Mouse (Mus musculus) ovary, adult 18-20 months (tissue): Measurements from ENCODE around the gene Lama4.

Source experiments
- DNase-seq: peaks from one replicate; pipeline ENCODE4 v3.0.0; 2022; ENCODE audit warnings: low spot score, mixed read lengths

Gene Lama4

GRCm38 (mm10) chr10:38994719-38995450 is 29.6 kb downstream of the Lama4 start:
- no peak for DNase-seq

- no peak for DNase-seq
These were observed 30.6 kb downstream of the Lama4 start for GRCm38 (mm10) chr10:38995896-38996295.

- peak; percentile 37 for DNase-seq
These were observed 35.6 kb downstream of the Lama4 start for GRCm38 (mm10) chr10:39000951-39001350.

GRCm38 (mm10) chr10:39002521-39002920 is 37.2 kb downstream of the Lama4 start:
- no peak for DNase-seq

GRCm38 (mm10) chr10:39003520-39003919 is 38.2 kb downstream of the Lama4 start:
- DNase-seq = no peak

GRCm38 (mm10) chr10:39005494-39005893 is 40.2 kb downstream of the Lama4 start:
- DNase-seq = no peak

GRCm38 (mm10) chr10:39006433-39007105 is 41.3 kb downstream of the Lama4 start:
- no peak for DNase-seq

- DNase-seq = no peak
These were observed 49.5 kb downstream of the Lama4 start for GRCm38 (mm10) chr10:39014836-39015235.

GRCm38 (mm10) chr10:39017986-39018385 is 52.7 kb downstream of the Lama4 start:
- no peak for DNase-seq

GRCm38 (mm10) chr10:39018635-39019034 is 53.3 kb downstream of the Lama4 start:
- no peak for DNase-seq

GRCm38 (mm10) chr10:39023618-39024256 is 58.4 kb downstream of the Lama4 start:
- no peak for DNase-seq

GRCm38 (mm10) chr10:39026529-39026928 is 61.2 kb downstream of the Lama4 start:
- DNase-seq = no peak

- DNase-seq = no peak
These were observed 61.7 kb downstream of the Lama4 start for GRCm38 (mm10) chr10:39027058-39027457.

GRCm38 (mm10) chr10:39028403-39028802 is 63.1 kb downstream of the Lama4 start:
- no peak for DNase-seq

GRCm38 (mm10) chr10:39029297-39030147 is 64.2 kb downstream of the Lama4 start:
- DNase-seq = no peak

GRCm38 (mm10) chr10:39030148-39030685 is 64.9 kb downstream of the Lama4 start:
- no peak for DNase-seq

- DNase-seq = no peak
These were observed 74.2 kb downstream of the Lama4 start for GRCm38 (mm10) chr10:39039564-39039963.

GRCm38 (mm10) chr10:39040026-39040425 is 74.7 kb downstream of the Lama4 start:
- DNase-seq = no peak

GRCm38 (mm10) chr10:39044476-39044995 is 79.2 kb downstream of the Lama4 start:
- DNase-seq = no peak

- no peak for DNase-seq
These were observed 79.8 kb downstream of the Lama4 start for GRCm38 (mm10) chr10:39045111-39045510.

GRCm38 (mm10) chr10:39047775-39048174 is 82.5 kb downstream of the Lama4 start:
- DNase-seq = no peak
